Mouse (Mus musculus) hindbrain, embryonic 13.5 days (tissue): Measurements from ENCODE around the gene Agap1. TPM values are rescaled to one million over a fixed set of nuclear protein-coding genes. Genes with fewer than 3 reads are reported as not detected.

Experiments
- ATAC-seq: fragments of 200-750 bp; cut with Nextera tagmentation; 2 replicates; pipeline ENCODE4 v1.8.0; 2017; ENCODE audit warnings: moderate TSS enrichment; ENCODE audit not compliant: low FRiP score
- H3K27ac ChIP-seq: fragments of 300-500 bp; sonication (generic); 2 replicates; pipeline ENCODE4 v1.5.1; 2015; ENCODE audit warnings: inconsistent platforms, mild to moderate bottlenecking, moderate library complexity
- H3K27me3 ChIP-seq: fragments of 300-500 bp; sonication (generic); 2 replicates; pipeline ENCODE4 v1.6.1; 2015; ENCODE audit warnings: mild to moderate bottlenecking, inconsistent platforms
- H3K36me3 ChIP-seq: fragments of 300-500 bp; sonication (generic); 2 replicates; pipeline ENCODE4 v1.6.1; 2015; ENCODE audit warnings: mild to moderate bottlenecking, inconsistent platforms
- H3K4me1 ChIP-seq: fragments of 300-500 bp; sonication (generic); replicated peaks from 2 replicates; pipeline ENCODE4 v1.6.1; 2015; ENCODE audit warnings: inconsistent platforms
- H3K4me2 ChIP-seq: fragments of 300-500 bp; sonication (generic); 2 replicates; pipeline ENCODE4 v1.6.1; 2015; ENCODE audit warnings: inconsistent platforms, mild to moderate bottlenecking, moderate library complexity
- H3K4me3 ChIP-seq: fragments of 300-500 bp; sonication (generic); 2 replicates; pipeline ENCODE4 v1.5.1; 2015; ENCODE audit warnings: mild to moderate bottlenecking, inconsistent platforms
- H3K9ac ChIP-seq: fragments of 300-500 bp; sonication (generic); 2 replicates; pipeline ENCODE4 v1.6.1; 2015; ENCODE audit warnings: mild to moderate bottlenecking, inconsistent platforms
- H3K9me3 ChIP-seq: fragments of 300-500 bp; sonication (generic); 2 replicates; pipeline ENCODE4 v1.6.1; 2016; ENCODE audit warnings: inconsistent platforms
- WGBS: fragments of 180-500 bp; shearing (Covaris S2); methylation state at CpG from one replicate; pipeline ENCODE4 v1.1.7; 2015; 5-methylcytosine and 5-hydroxymethylcytosine counted together
- polyA plus RNA-seq: library from polyadenylated mRNA; unstranded; fragments of >200 nt; fragmentation: Nextera tagmentation; extraction: Ambion mirVana; gene quantifications from 2 replicates; pipeline ENCODE4 v1.2.1, GENCODE M21; 2015

Agap1 gene
- 48.4 and 51.3 TPM in 2 replicates for polyA plus RNA-seq

GRCm38 (mm10) chr1:89454196-89455123 lies at the start of gene Agap1:
TSS of gene Agap1 (plus strand) at chr1:89454806.
- no peaks in the 10 kb centered on the region for H3K27me3 ChIP-seq
- H3K9me3 ChIP-seq: peaks cover 7% of the 10 kb centered on the region; the same call in 1 of the 2 replicates
- peaks cover 31% of the 10 kb centered on the region for H3K4me1 ChIP-seq
- under 1% methylated on average over 98 of the region's 118 CpGs for whole genome bisulfite sequencing
- H3K27ac ChIP-seq: peak within 1 kb of the TSS; percentile 91
- peaks cover 4% of the 10 kb centered on the region; the same call in 1 of the 2 replicates for H3K36me3 ChIP-seq
- peak; percentile 90 for ATAC-seq
- peak within 1 kb of the TSS; percentile 92 for H3K4me2 ChIP-seq
- H3K4me3 ChIP-seq: peak within 1 kb of the TSS; percentile 85
- H3K9ac ChIP-seq: peak within 1 kb of the TSS; percentile 91

GRCm38 (mm10) chr1:89405991-89406390 lies 48.6 kb upstream of the Agap1 start:
- H3K36me3 ChIP-seq: no peaks in the 10 kb centered on the region
- peaks cover 10% of the 10 kb centered on the region; the same call in 1 of the 2 replicates for H3K9me3 ChIP-seq
- peaks cover 1% of the 10 kb centered on the region for H3K4me1 ChIP-seq
- H3K9ac ChIP-seq: no peak overlapping the region
- no peak overlapping the region for H3K4me2 ChIP-seq
- H3K27ac ChIP-seq: no peak overlapping the region
- ATAC-seq: no peak
- 33% methylated on average over 6 of the region's 6 CpGs for WGBS
- no peak overlapping the region for H3K4me3 ChIP-seq
- H3K27me3 ChIP-seq: 0 out of 2 replicates have a peak, but pooled peaks cover 9% of the 10 kb centered on the region

- H3K4me1 ChIP-seq: no peaks in the 10 kb centered on the region
- WGBS: 88% methylated on average over 8 of the region's 8 CpGs
- no peak overlapping the region for H3K4me2 ChIP-seq
- no peak overlapping the region for H3K4me3 ChIP-seq
- ATAC-seq: no peak
- no peak overlapping the region for H3K9ac ChIP-seq
- no peaks in the 10 kb centered on the region for H3K36me3 ChIP-seq
- 0 out of 2 replicates have a peak, but pooled peaks cover 16% of the 10 kb centered on the region for H3K27me3 ChIP-seq
- H3K9me3 ChIP-seq: peaks cover 10% of the 10 kb centered on the region; the same call in 1 of the 2 replicates
- no peak overlapping the region for H3K27ac ChIP-seq
Observed at GRCm38 (mm10) chr1:89407986-89408385, 46.6 kb upstream of the Agap1 start.

- 0 out of 2 replicates have a peak, but pooled peaks cover 11% of the 10 kb centered on the region for H3K27me3 ChIP-seq
- no peaks in the 10 kb centered on the region for H3K36me3 ChIP-seq
- H3K4me3 ChIP-seq: no peak overlapping the region
- no peak overlapping the region for H3K27ac ChIP-seq
- H3K4me1 ChIP-seq: peaks cover 12% of the 10 kb centered on the region
- H3K4me2 ChIP-seq: no peak overlapping the region
- H3K9ac ChIP-seq: no peak overlapping the region
- ATAC-seq: no peak
- 85% methylated on average over 2 of the region's 2 CpGs for WGBS
- no peaks in the 10 kb centered on the region for H3K9me3 ChIP-seq
Observed at GRCm38 (mm10) chr1:89413122-89413521, 41.5 kb upstream of the Agap1 start.

- Histone ChIP-seq H3K9me3 (no peaks in the 10 kb centered on the region), H3K4me3 (no peak overlapping the region), H3K4me2 (no peak overlapping the region), H3K27ac (no peak overlapping the region), H3K36me3 (no peaks in the 10 kb centered on the region), H3K4me1 (peaks cover 12% of the 10 kb centered on the region), H3K9ac (no peak overlapping the region), H3K27me3 (0 out of 2 replicates have a peak, but pooled peaks cover 11% of the 10 kb centered on the region)
- WGBS: 73% methylated on average over 9 of the region's 9 CpGs
- ATAC-seq: no peak
Observed at GRCm38 (mm10) chr1:89414563-89414962, 40.0 kb upstream of the Agap1 start.

GRCm38 (mm10) chr1:89416929-89417328 lies 37.7 kb upstream of the Agap1 start:
- H3K9me3 ChIP-seq: no peaks in the 10 kb centered on the region
- H3K4me1 ChIP-seq: peaks cover 12% of the 10 kb centered on the region
- no peak overlapping the region for H3K4me2 ChIP-seq
- H3K9ac ChIP-seq: no peak overlapping the region
- no peak overlapping the region for H3K4me3 ChIP-seq
- H3K27ac ChIP-seq: no peak overlapping the region
- H3K27me3 ChIP-seq: 0 out of 2 replicates have a peak, but pooled peaks cover 11% of the 10 kb centered on the region
- H3K36me3 ChIP-seq: no peaks in the 10 kb centered on the region
- ATAC-seq: no peak
- 63% methylated on average over 5 of the region's 5 CpGs for WGBS

- H3K4me2 ChIP-seq: no peak overlapping the region
- ATAC-seq: no peak
- no peaks in the 10 kb centered on the region for H3K36me3 ChIP-seq
- no peak overlapping the region for H3K9ac ChIP-seq
- 75% methylated on average over 11 of the region's 11 CpGs for WGBS
- no peak overlapping the region for H3K4me3 ChIP-seq
- no peaks in the 10 kb centered on the region for H3K4me1 ChIP-seq
- H3K27ac ChIP-seq: no peak overlapping the region
- H3K27me3 ChIP-seq: no peaks in the 10 kb centered on the region
- H3K9me3 ChIP-seq: no peaks in the 10 kb centered on the region
Observed at GRCm38 (mm10) chr1:89420642-89421041, 34.0 kb upstream of the Agap1 start.

GRCm38 (mm10) chr1:89421401-89421800 lies 33.2 kb upstream of the Agap1 start:
- no peak overlapping the region for H3K27ac ChIP-seq
- H3K27me3 ChIP-seq: no peaks in the 10 kb centered on the region
- no peaks in the 10 kb centered on the region for H3K9me3 ChIP-seq
- no peak overlapping the region for H3K4me3 ChIP-seq
- 83% methylated on average over 4 of the region's 4 CpGs for WGBS
- H3K4me2 ChIP-seq: no peak overlapping the region
- no peak overlapping the region for H3K9ac ChIP-seq
- no peak for ATAC-seq
- H3K4me1 ChIP-seq: no peaks in the 10 kb centered on the region
- no peaks in the 10 kb centered on the region for H3K36me3 ChIP-seq

GRCm38 (mm10) chr1:89424563-89424962 lies 30.0 kb upstream of the Agap1 start:
- no peaks in the 10 kb centered on the region for H3K9me3 ChIP-seq
- ATAC-seq: no peak
- no peak overlapping the region for H3K4me3 ChIP-seq
- no peaks in the 10 kb centered on the region for H3K36me3 ChIP-seq
- H3K4me1 ChIP-seq: no peaks in the 10 kb centered on the region
- WGBS: 75% methylated on average over 6 of the region's 6 CpGs
- no peaks in the 10 kb centered on the region for H3K27me3 ChIP-seq
- H3K9ac ChIP-seq: no peak overlapping the region
- no peak overlapping the region for H3K4me2 ChIP-seq
- no peak overlapping the region for H3K27ac ChIP-seq

- Histone ChIP-seq H3K4me2 (no peak overlapping the region), H3K27me3 (no peaks in the 10 kb centered on the region), H3K4me3 (no peak overlapping the region), H3K9me3 (no peaks in the 10 kb centered on the region), H3K27ac (no peak overlapping the region), H3K4me1 (peaks cover 7% of the 10 kb centered on the region; the same call in 1 of the 2 replicates), H3K36me3 (no peaks in the 10 kb centered on the region), H3K9ac (no peak overlapping the region)
- 79% methylated on average over 8 of the region's 8 CpGs for WGBS
- ATAC-seq: no peak
Observed at GRCm38 (mm10) chr1:89426137-89426536, 28.5 kb upstream of the Agap1 start.

- no peak overlapping the region for H3K27ac ChIP-seq
- H3K27me3 ChIP-seq: no peaks in the 10 kb centered on the region
- H3K4me1 ChIP-seq: peaks cover 7% of the 10 kb centered on the region; the same call in 1 of the 2 replicates
- no peaks in the 10 kb centered on the region for H3K9me3 ChIP-seq
- ATAC-seq: no peak
- H3K4me3 ChIP-seq: no peak overlapping the region
- H3K9ac ChIP-seq: no peak overlapping the region
- H3K4me2 ChIP-seq: no peak overlapping the region
- WGBS: 86% methylated on average over 5 of the region's 5 CpGs
- H3K36me3 ChIP-seq: no peaks in the 10 kb centered on the region
Observed at GRCm38 (mm10) chr1:89428671-89429070, 25.9 kb upstream of the Agap1 start.

- no peaks in the 10 kb centered on the region for H3K27me3 ChIP-seq
- H3K36me3 ChIP-seq: no peaks in the 10 kb centered on the region
- no peak overlapping the region for H3K4me2 ChIP-seq
- H3K4me1 ChIP-seq: peaks cover 7% of the 10 kb centered on the region; the same call in 1 of the 2 replicates
- H3K9ac ChIP-seq: no peak overlapping the region
- 47% methylated on average over 11 of the region's 11 CpGs for WGBS
- H3K9me3 ChIP-seq: no peaks in the 10 kb centered on the region
- no peak overlapping the region for H3K27ac ChIP-seq
- no peak for ATAC-seq
- H3K4me3 ChIP-seq: no peak overlapping the region
Observed at GRCm38 (mm10) chr1:89429946-89430640, 24.5 kb upstream of the Agap1 start.
